Mouse (Mus musculus) heart, embryonic 15.5 days (tissue): ENCODE measurements around the gene Junb. TPM values are rescaled to one million over a fixed set of nuclear protein-coding genes. Genes with fewer than 3 reads are reported as not detected.

Experiments used
- ATAC-seq: fragments of 200-750 bp; cut with Nextera tagmentation; replicated peaks from 2 replicates; pipeline ENCODE4 v1.8.0; 2017; ENCODE audit warnings: low read depth, moderate TSS enrichment; ENCODE audit not compliant: insufficient number of reproducible peaks, insufficient read depth, low FRiP score
- H3K27ac ChIP-seq: fragments of 300-500 bp; sonication (generic); 2 replicates; pipeline ENCODE4 v1.5.1; 2015; ENCODE audit warnings: mild to moderate bottlenecking, inconsistent platforms
- H3K27me3 ChIP-seq: fragments of 300-500 bp; sonication (generic); 2 replicates; pipeline ENCODE4 v1.6.1; 2015; ENCODE audit warnings: inconsistent platforms
- H3K36me3 ChIP-seq: fragments of 300-500 bp; sonication (generic); 2 replicates; pipeline ENCODE4 v1.6.1; 2015; ENCODE audit warnings: mild to moderate bottlenecking, inconsistent platforms
- H3K4me1 ChIP-seq: fragments of 300-500 bp; sonication (generic); replicated peaks from 2 replicates; pipeline ENCODE4 v1.6.1; 2015; ENCODE audit warnings: inconsistent platforms
- H3K4me2 ChIP-seq: fragments of 300-500 bp; sonication (generic); 2 replicates; pipeline ENCODE4 v1.6.1; 2015; ENCODE audit warnings: inconsistent platforms, mild to moderate bottlenecking, moderate library complexity
- H3K4me3 ChIP-seq: fragments of 300-500 bp; sonication (generic); 2 replicates; pipeline ENCODE4 v1.5.1; 2015; ENCODE audit warnings: mild to moderate bottlenecking, inconsistent platforms
- H3K9ac ChIP-seq: fragments of 300-500 bp; sonication (generic); 2 replicates; pipeline ENCODE4 v1.6.1; 2015; ENCODE audit warnings: mild to moderate bottlenecking, inconsistent platforms
- H3K9me3 ChIP-seq: fragments of 300-500 bp; sonication (generic); replicated peaks from 2 replicates; pipeline ENCODE4 v1.6.1; 2016; ENCODE audit warnings: inconsistent platforms
- WGBS: fragments of 180-500 bp; shearing (Covaris S2); methylation state at CpG from one replicate; pipeline ENCODE4 v1.1.7; 2015; ENCODE audit warnings: mixed read lengths; 5-methylcytosine and 5-hydroxymethylcytosine counted together
- polyA plus RNA-seq: library from polyadenylated mRNA; unstranded; fragments of >200 nt; fragmentation: Nextera tagmentation; extraction: Ambion mirVana; gene quantifications from 2 replicates; pipeline ENCODE4 v1.2.1, GENCODE M21; 2015

Gene Junb
- polyA plus RNA-seq, result 11.0 and 16.6 TPM in 2 replicates

- ATAC-seq, result peak; percentile 67
- Histone ChIP-seq H3K9ac (peak within 1 kb of the TSS; percentile 79), H3K4me1 (peaks cover 70% of the 10 kb centered on the region), H3K27ac (peak within 1 kb of the TSS; percentile 91), H3K4me2 (peak within 1 kb of the TSS; percentile 97), H3K9me3 (no peaks in the 10 kb centered on the region), H3K36me3 (peaks cover 7% of the 10 kb centered on the region), H3K4me3 (peak within 1 kb of the TSS; percentile 66), H3K27me3 (no peaks in the 10 kb centered on the region)
- under 1% methylated on average over 63 of the region's 63 CpGs for WGBS
Measured at GRCm38 (mm10) chr8:84978248-84978940, at the start of gene Junb. Gene Junb, minus strand, starts transcription at chr8:84978718.

GRCm38 (mm10) chr8:85027922-85028321 lies 49.4 kb upstream of the Junb start:
- ATAC-seq, result no peak
- Histone ChIP-seq H3K27ac (no peak overlapping the region), H3K9me3 (no peaks in the 10 kb centered on the region), H3K27me3 (no peaks in the 10 kb centered on the region), H3K4me1 (peaks cover 41% of the 10 kb centered on the region), H3K9ac (peak overlapping the region; percentile 95), H3K4me3 (peak overlapping the region; percentile 77), H3K36me3 (peaks cover 46% of the 10 kb centered on the region), H3K4me2 (peak overlapping the region; percentile 87)
- 20% methylated on average over 2 of the region's 2 CpGs for WGBS

GRCm38 (mm10) chr8:85027516-85027855 lies 49.0 kb upstream of the Junb start:
- Histone ChIP-seq H3K9me3 (no peaks in the 10 kb centered on the region), H3K4me3 (peak overlapping the region; percentile 77), H3K4me1 (peaks cover 41% of the 10 kb centered on the region), H3K4me2 (peak overlapping the region; percentile 87), H3K27me3 (no peaks in the 10 kb centered on the region), H3K27ac (peak overlapping the region; percentile 89), H3K9ac (peak overlapping the region; percentile 95), H3K36me3 (peaks cover 44% of the 10 kb centered on the region)
- WGBS, result under 1% methylated on average over 13 of the region's 13 CpGs
- ATAC-seq, result no peak

- Histone ChIP-seq H3K9me3 (no peaks in the 10 kb centered on the region), H3K9ac (peak within 1 kb of the TSS; percentile 95), H3K4me1 (peaks cover 41% of the 10 kb centered on the region), H3K27ac (peak within 1 kb of the TSS; percentile 89), H3K36me3 (peaks cover 44% of the 10 kb centered on the region), H3K4me2 (peak within 1 kb of the TSS; percentile 87), H3K4me3 (peak within 1 kb of the TSS; percentile 77), H3K27me3 (no peaks in the 10 kb centered on the region)
- peak; percentile 78 for ATAC-seq
- WGBS, result under 1% methylated on average over 75 of the region's 75 CpGs
Measured at GRCm38 (mm10) chr8:85026670-85027515, 48.4 kb upstream of the Junb start, which contains the start of gene Trir. Gene Trir, plus strand, starts transcription at chr8:85026823.

- H3K36me3 ChIP-seq, result peaks cover 43% of the 10 kb centered on the region
- H3K27ac ChIP-seq, result peak within 1 kb of the TSS; percentile 89
- 5% methylated on average over 30 of the region's 30 CpGs for WGBS
- peak; percentile 75 for ATAC-seq
- H3K27me3 ChIP-seq, result no peaks in the 10 kb centered on the region
- peak within 1 kb of the TSS; percentile 87 for H3K4me2 ChIP-seq
- peak within 1 kb of the TSS; percentile 89 for H3K9ac ChIP-seq
- H3K4me3 ChIP-seq, result peak within 1 kb of the TSS; percentile 77
- H3K4me1 ChIP-seq, result peaks cover 41% of the 10 kb centered on the region
- H3K9me3 ChIP-seq, result no peaks in the 10 kb centered on the region
Measured at GRCm38 (mm10) chr8:85025098-85025932, 46.8 kb upstream of the Junb start, which contains the start of gene Asna1. Gene Asna1, minus strand, starts transcription at chr8:85025281.

GRCm38 (mm10) chr8:85023846-85024245 lies 45.3 kb upstream of the Junb start:
- Histone ChIP-seq H3K4me3 (peak overlapping the region; percentile 77), H3K27me3 (no peaks in the 10 kb centered on the region), H3K36me3 (peaks cover 47% of the 10 kb centered on the region), H3K27ac (no peak overlapping the region), H3K4me1 (peaks cover 36% of the 10 kb centered on the region), H3K9ac (no peak overlapping the region), H3K4me2 (peak overlapping the region; percentile 87), H3K9me3 (no peaks in the 10 kb centered on the region)
- no peak for ATAC-seq
- WGBS, result 96% methylated on average over 3 of the region's 3 CpGs

- H3K4me2 ChIP-seq, result no peak overlapping the region
- no peaks in the 10 kb centered on the region for H3K9me3 ChIP-seq
- H3K27ac ChIP-seq, result no peak overlapping the region
- H3K36me3 ChIP-seq, result peaks cover 57% of the 10 kb centered on the region
- H3K9ac ChIP-seq, result no peak overlapping the region
- peaks cover 24% of the 10 kb centered on the region for H3K4me1 ChIP-seq
- no peaks in the 10 kb centered on the region for H3K27me3 ChIP-seq
- no peak overlapping the region for H3K4me3 ChIP-seq
- ATAC-seq, result no peak
- 93% methylated on average over 3 of the region's 3 CpGs for WGBS
Measured at GRCm38 (mm10) chr8:85021514-85022055, 43.1 kb upstream of the Junb start.

GRCm38 (mm10) chr8:85017209-85017608 lies 38.7 kb upstream of the Junb start:
- no peak overlapping the region for H3K4me2 ChIP-seq
- WGBS, result 56% methylated on average over 5 of the region's 5 CpGs
- ATAC-seq, result no peak
- no peak overlapping the region for H3K4me3 ChIP-seq
- peaks cover 26% of the 10 kb centered on the region for H3K27me3 ChIP-seq
- peaks cover 5% of the 10 kb centered on the region; the same call in 1 of the 2 replicates for H3K4me1 ChIP-seq
- H3K36me3 ChIP-seq, result peaks cover 40% of the 10 kb centered on the region
- H3K9ac ChIP-seq, result no peak overlapping the region
- no peak overlapping the region for H3K27ac ChIP-seq
- H3K9me3 ChIP-seq, result no peaks in the 10 kb centered on the region

GRCm38 (mm10) chr8:85016724-85017123 lies 38.2 kb upstream of the Junb start:
- 66% methylated on average over 10 of the region's 10 CpGs for WGBS
- H3K4me2 ChIP-seq, result no peak overlapping the region
- H3K4me3 ChIP-seq, result no peak overlapping the region
- H3K9ac ChIP-seq, result no peak overlapping the region
- H3K27ac ChIP-seq, result no peak overlapping the region
- no peaks in the 10 kb centered on the region for H3K9me3 ChIP-seq
- ATAC-seq, result no peak
- peaks cover 36% of the 10 kb centered on the region for H3K36me3 ChIP-seq
- H3K4me1 ChIP-seq, result peaks cover 5% of the 10 kb centered on the region; the same call in 1 of the 2 replicates
- H3K27me3 ChIP-seq, result peaks cover 30% of the 10 kb centered on the region

- Histone ChIP-seq H3K9me3 (no peaks in the 10 kb centered on the region), H3K27ac (no peak within 1 kb of the TSS), H3K27me3 (peaks cover 47% of the 10 kb centered on the region), H3K4me3 (peak within 1 kb of the TSS; percentile 33), H3K36me3 (peaks cover 17% of the 10 kb centered on the region), H3K4me1 (peaks cover 5% of the 10 kb centered on the region; the same call in 1 of the 2 replicates), H3K9ac (peak within 1 kb of the TSS; percentile 49; the same call in 1 of the 2 replicates), H3K4me2 (peak within 1 kb of the TSS; percentile 64)
- WGBS, result 56% methylated on average over 2 of the region's 2 CpGs
- ATAC-seq, result no peak
Measured at GRCm38 (mm10) chr8:85014431-85014830, 35.9 kb upstream of the Junb start, which contains the start of gene Best2. Gene Best2, minus strand, starts transcription at chr8:85014531.
